Mouse (Mus musculus) CH12.LX (cell line): ENCODE measurements around the gene Gm10644. TPM values are rescaled to one million over a fixed set of nuclear protein-coding genes. Genes with fewer than 3 reads are reported as not detected.
A peak's percentile ranks its signal among the peaks of the same experiment; 100 is the strongest.
"Not testable (repeated sequence)": the region's sequence is repeated elsewhere in the genome, so short reads cannot be mapped to it uniquely, and the experiment has no call there.

Experiments used
- DNase-seq: peaks from one replicate; pipeline ENCODE4 v3.0.0-alpha.2; 2013; ENCODE audit errors: extremely low read depth
- H3K27ac ChIP-seq: 2 replicates; pipeline ENCODE4 v1.5.1; 2012; ENCODE audit warnings: low read depth, mild to moderate bottlenecking, control low read depth, moderate library complexity; ENCODE audit not compliant: insufficient read depth
- H3K27me3 ChIP-seq: replicated peaks from 2 replicates; pipeline ENCODE3; 2012; ENCODE audit warnings: inconsistent platforms
- H3K36me3 ChIP-seq, 2 experiments: replicated peaks in 1 of 2; 2 replicates each; pipeline versions ENCODE3 to v1.6.1; 2012; ENCODE audit warnings: inconsistent platforms in 1 of 2, low read length in 1 of 2, mild to moderate bottlenecking in 1 of 2, mixed read lengths in 1 of 2, moderate library complexity in 1 of 2; ENCODE audit not compliant: control insufficient read depth in 1 of 2, insufficient read depth in 1 of 2
- H3K4me1 ChIP-seq, 2 experiments: 2 replicates each; pipeline ENCODE4 v1.6.1; 2012; ENCODE audit warnings: inconsistent platforms in 1 of 2, moderate library complexity in 1 of 2; ENCODE audit not compliant: insufficient read depth in 2 of 2, control insufficient read depth in 1 of 2
- H3K4me2 ChIP-seq: 2 replicates; pipeline ENCODE4 v1.6.1; 2012; ENCODE audit warnings: low read depth, mild to moderate bottlenecking, control low read depth; ENCODE audit not compliant: poor library complexity, insufficient read depth, severe bottlenecking
- H3K4me3 ChIP-seq, 3 experiments: fragments of 150-350 bp in 1 of 3; sonication (generic) in 1 of 3; replicated peaks in 1 of 3; 2 replicates each; pipeline versions ENCODE3 to v1.5.1; 2011 to 2012; ENCODE audit warnings: low read depth in 2 of 3, low read length in 2 of 3, mild to moderate bottlenecking in 2 of 3, moderate library complexity in 2 of 3, control low read depth in 1 of 3, improper control_type of control experiment in 1 of 3, inconsistent platforms in 1 of 3, mixed read lengths in 1 of 3; ENCODE audit not compliant: poor library complexity in 1 of 3
- H3K79me2 ChIP-seq: replicated peaks from 2 replicates; pipeline ENCODE4 v1.6.1; 2012; ENCODE audit warnings: mild to moderate bottlenecking, moderate library complexity; ENCODE audit not compliant: control insufficient read depth, poor library complexity, insufficient read depth, severe bottlenecking; ENCODE audit errors: extremely low read depth
- H3K9ac ChIP-seq: 2 replicates; pipeline ENCODE4 v1.6.1; 2012; ENCODE audit warnings: low read depth, mild to moderate bottlenecking, control low read depth, moderate library complexity; ENCODE audit not compliant: insufficient read depth
- H3K9me3 ChIP-seq: replicated peaks from 2 replicates; pipeline ENCODE3; 2012; ENCODE audit warnings: low read length, inconsistent platforms, mixed read lengths
- BHLHE40 ChIP-seq: IDR thresholded peaks from 2 replicates; pipeline ENCODE4 v1.6.1; 2011; ENCODE audit warnings: mild to moderate bottlenecking, low read depth, low read length, improper control_type of control experiment
- CTCF ChIP-seq, 2 experiments: IDR thresholded peaks in 1 of 2; conservative IDR thresholded peaks in 1 of 2; 2 replicates each; pipeline ENCODE4 v1.5.1; 2011 to 2012; ENCODE audit warnings: low read depth in 2 of 2, low read length in 2 of 2, improper control_type of control experiment in 1 of 2, inconsistent platforms in 1 of 2, mild to moderate bottlenecking in 1 of 2, moderate library complexity in 1 of 2
- ELF1 ChIP-seq: IDR thresholded peaks from 2 replicates; pipeline ENCODE4 v1.6.1; 2014; ENCODE audit warnings: low read depth, mild to moderate bottlenecking, inconsistent platforms, low read length, improper control_type of control experiment
- EP300 ChIP-seq: IDR thresholded peaks from 2 replicates; pipeline ENCODE4 v1.6.1; 2011; ENCODE audit warnings: low read length, improper control_type of control experiment
- ETS1 ChIP-seq: conservative IDR thresholded peaks from 2 replicates; pipeline ENCODE4 v1.6.1; 2012; ENCODE audit warnings: low read depth, mild to moderate bottlenecking, inconsistent platforms, low read length, improper control_type of control experiment, moderate library complexity
- HCFC1 ChIP-seq: IDR thresholded peaks from 2 replicates; pipeline ENCODE4 v1.6.1; 2012; ENCODE audit warnings: low read depth, mild to moderate bottlenecking, inconsistent platforms, low read length, improper control_type of control experiment
- JUND ChIP-seq: conservative IDR thresholded peaks from 2 replicates; pipeline ENCODE4 v1.6.1; 2011; ENCODE audit warnings: low read depth, low read length, improper control_type of control experiment
- KAT2A ChIP-seq: IDR thresholded peaks from 2 replicates; pipeline ENCODE4 v1.6.1; 2012; ENCODE audit warnings: low read length, improper control_type of control experiment, inconsistent platforms; ENCODE audit not compliant: insufficient replicate concordance
- MAX ChIP-seq: IDR thresholded peaks from 2 replicates; pipeline ENCODE4 v1.6.1; 2011; ENCODE audit warnings: low read length, improper control_type of control experiment
- MAZ ChIP-seq: IDR thresholded peaks from 2 replicates; pipeline ENCODE4 v1.6.1; 2012; ENCODE audit warnings: low read depth, mild to moderate bottlenecking, inconsistent platforms, low read length, improper control_type of control experiment, moderate library complexity
- MEF2A ChIP-seq: IDR thresholded peaks from 2 replicates; pipeline ENCODE4 v1.6.1; 2014; ENCODE audit warnings: low read depth, mild to moderate bottlenecking, inconsistent platforms, low read length, improper control_type of control experiment, borderline replicate concordance
- NELFE ChIP-seq: IDR thresholded peaks from 2 replicates; pipeline ENCODE4 v1.6.1; 2011; ENCODE audit warnings: low read depth, low read length, improper control_type of control experiment
- PAX5 ChIP-seq: IDR thresholded peaks from 2 replicates; pipeline ENCODE4 v1.6.1; 2012; ENCODE audit warnings: low read length, inconsistent platforms, mixed read lengths
- RCOR1 ChIP-seq: conservative IDR thresholded peaks from 2 replicates; pipeline ENCODE4 v1.6.1; 2012; ENCODE audit warnings: low read depth, mild to moderate bottlenecking, inconsistent platforms, low read length, improper control_type of control experiment
- SIN3A ChIP-seq: IDR thresholded peaks from 2 replicates; pipeline ENCODE4 v1.6.1; 2012; ENCODE audit warnings: low read length, improper control_type of control experiment, inconsistent platforms
- SMC3 ChIP-seq: IDR thresholded peaks from 2 replicates; pipeline ENCODE4 v1.6.1; 2011; ENCODE audit warnings: low read depth, low read length, improper control_type of control experiment
- USF2 ChIP-seq: conservative IDR thresholded peaks from 2 replicates; pipeline ENCODE4 v1.6.1; 2011; ENCODE audit warnings: low read depth, low read length, improper control_type of control experiment
- ZC3H11A ChIP-seq: IDR thresholded peaks from 2 replicates; pipeline ENCODE4 v1.6.1; 2012; ENCODE audit warnings: low read depth, mild to moderate bottlenecking, inconsistent platforms, low read length, improper control_type of control experiment
- ZKSCAN1 ChIP-seq: IDR thresholded peaks from 2 replicates; pipeline ENCODE4 v1.6.1; 2012; ENCODE audit warnings: low read depth, inconsistent platforms, low read length, improper control_type of control experiment, borderline replicate concordance
- ZNF384 ChIP-seq: IDR thresholded peaks from 2 replicates; pipeline ENCODE4 v1.6.1; 2012; ENCODE audit warnings: low read depth, low read length, improper control_type of control experiment, inconsistent platforms
- dilution Hi-C: fragments of 300-500 bp; cut with MboI; formaldehyde crosslinking; loops from 2 replicates; pipeline ENCODE4 v1.14.3; 2020; ENCODE audit warnings: low sequenced_read_pairs; ENCODE audit not compliant: extremely low pct_unique_long_range_greater_than_20kb, extremely low pct_ligation_motif_present
- in situ Hi-C: fragments of 300-500 bp; cut with MboI; formaldehyde crosslinking; loops from 3 replicates; pipeline ENCODE4 v1.14.3; 2019; ENCODE audit warnings: low sequenced_read_pairs, low pct_ligation_motif_present, low pct_unique_long_range_greater_than_20kb, mixed read lengths
- polyA plus RNA-seq: library from polyadenylated mRNA; unstranded; fragments of >175 nt; gene quantifications from 2 replicates; pipeline ENCODE4 v1.2.1, GENCODE M21; 2012; ENCODE audit warnings: low read depth; ENCODE audit not compliant: insufficient read length
- total RNA-seq, 2 experiments: library from RNA; depleted of rRNA; stranded (reverse); fragments of 300-350 nt in 1 of 2; fragments of >200 nt in 1 of 2; gene quantifications; 2 replicates each; pipeline ENCODE4 v1.2.3; 2012 to 2014

The Gm10644 gene
- total and polyA plus RNA-seq, 3 experiments, result 0.44 to 1.7 (median 0.58) TPM

- H3K9ac ChIP-seq, result no peak overlapping the region
- dilution Hi-C loops, result no loop called here
- H3K4me3 ChIP-seq, result no peak overlapping the region
- no peak for DNase-seq
- H3K36me3 ChIP-seq, result peaks cover 34 to 63% of the 10 kb centered on the region in 2 experiments
- in situ Hi-C loops, result no loop called here
- no peak overlapping the region for H3K4me2 ChIP-seq
- no peak for TF ChIP-seq ETS1
- TF ChIP-seq NELFE, result no peak
- TF ChIP-seq JUND, result no peak
- no peak for TF ChIP-seq RCOR1
- no peak for TF ChIP-seq MAZ
- TF ChIP-seq SMC3, result no peak
- no peak for TF ChIP-seq MEF2A
- no peak for TF ChIP-seq EP300
- H3K79me2 ChIP-seq, result no peaks in the 10 kb centered on the region
- H3K27ac ChIP-seq, result no peak overlapping the region
- no peaks in the 10 kb centered on the region for H3K27me3 ChIP-seq
- peaks cover 0 to 40% of the 10 kb centered on the region in 2 experiments; a peak in 2 of 4 replicates for H3K4me1 ChIP-seq
- no peaks in the 10 kb centered on the region for H3K9me3 ChIP-seq
Observed at GRCm38 (mm10) chr8:83989243-83989642, 34.2 kb upstream of the Gm10644 start.

- H3K27me3 ChIP-seq, DNase-seq, H3K27ac ChIP-seq, H3K9me3 ChIP-seq, H3K4me3 ChIP-seq, dilution Hi-C loops, in situ Hi-C loops, H3K79me2 ChIP-seq, H3K9ac ChIP-seq, H3K4me2 ChIP-seq: not testable (repeated sequence)
- peak in 1 of 2 experiments; percentile 33; a peak in 1 of 4 replicates for TF ChIP-seq CTCF (conservative IDR thresholded peaks at IDR 0.05 in 1 of 2, IDR thresholded peaks at IDR 0.05 in 1 of 2; ENCODE audit: low read depth in 2 of 2, low read length in 2 of 2)
- Histone ChIP-seq H3K4me1 (peaks cover 2 to 40% of the 10 kb centered on the region in 2 experiments; a peak in 3 of 4 replicates), H3K36me3 (peaks cover 34 to 71% of the 10 kb centered on the region in 2 experiments)
Observed at GRCm38 (mm10) chr8:83983222-83983621, 28.2 kb upstream of the Gm10644 start.

GRCm38 (mm10) chr8:83982449-83982848, 27.4 kb upstream of the Gm10644 start:
- H3K4me1 ChIP-seq, result peaks cover 2 to 37% of the 10 kb centered on the region in 2 experiments; a peak in 3 of 4 replicates
- H3K4me2 ChIP-seq, result no peak overlapping the region
- H3K27ac ChIP-seq, result no peak overlapping the region
- in situ Hi-C loops, result no loop called here
- dilution Hi-C loops, result no loop called here
- DNase-seq, result no peak
- no peaks in the 10 kb centered on the region for H3K9me3 ChIP-seq
- peaks cover 32 to 65% of the 10 kb centered on the region in 2 experiments for H3K36me3 ChIP-seq
- TF ChIP-seq MAX (no peak), BHLHE40 (no peak), KAT2A (no peak), ZKSCAN1 (no peak), SMC3 (no peak), ETS1 (no peak), HCFC1 (no peak), PAX5 (no peak), USF2 (no peak), ELF1 (no peak), ZC3H11A (no peak), ZNF384 (no peak), SIN3A (no peak)
- no peaks in the 10 kb centered on the region for H3K79me2 ChIP-seq
- H3K27me3 ChIP-seq, result no peaks in the 10 kb centered on the region
- no peak overlapping the region for H3K4me3 ChIP-seq
- H3K9ac ChIP-seq, result no peak overlapping the region
